Mouse (Mus musculus) fibroblast of lung, adult 2 months (primary cell): ENCODE data around the gene Gon7.

ENCODE experiments used
- DNase-seq: peaks from one replicate; pipeline ENCODE4 v3.0.0-alpha.2; 2011; ENCODE audit warnings: low read depth

Gon7 gene

GRCm38 (mm10) chr12:102757689-102758402 lies at the start of gene Gon7, which contains the start of the genes Gm28051 and Ubr7:
Gene Gon7, minus strand, starts transcription at chr12:102757803.
Gene Gm28051, minus strand, starts transcription at chr12:102757765.
Gene Ubr7, plus strand, starts transcription at chr12:102757967.
- peak; percentile 85 for DNase-seq

GRCm38 (mm10) chr12:102799528-102799927 lies 41.9 kb upstream of the Gon7 start:
- no peak for DNase-seq

- no peak for DNase-seq
These were observed 30.3 kb upstream of the Gon7 start for GRCm38 (mm10) chr12:102787927-102788326.

- no peak for DNase-seq
These were observed 28.0 kb upstream of the Gon7 start for GRCm38 (mm10) chr12:102785593-102785985.

- no peak for DNase-seq
These were observed 27.4 kb upstream of the Gon7 start for GRCm38 (mm10) chr12:102784899-102785592.

GRCm38 (mm10) chr12:102782841-102783240 lies 25.2 kb upstream of the Gon7 start:
- no peak for DNase-seq

- no peak for DNase-seq
These were observed 21.8 kb upstream of the Gon7 start for GRCm38 (mm10) chr12:102779452-102779851.

GRCm38 (mm10) chr12:102778151-102778550 lies 20.5 kb upstream of the Gon7 start:
- no peak for DNase-seq

GRCm38 (mm10) chr12:102776035-102776434 lies 18.4 kb upstream of the Gon7 start:
- no peak for DNase-seq

- DNase-seq = no peak
These were observed 15.1 kb upstream of the Gon7 start for GRCm38 (mm10) chr12:102772676-102773075.

- DNase-seq = no peak
These were observed 14.0 kb upstream of the Gon7 start for GRCm38 (mm10) chr12:102771601-102772000.

- DNase-seq = no peak
These were observed 11.4 kb upstream of the Gon7 start for GRCm38 (mm10) chr12:102769000-102769399.

GRCm38 (mm10) chr12:102763696-102764095 lies 6.1 kb upstream of the Gon7 start:
- no peak for DNase-seq

- DNase-seq = no peak
These were observed 4.1 kb upstream of the Gon7 start for GRCm38 (mm10) chr12:102761668-102762067.

GRCm38 (mm10) chr12:102758936-102759335 lies 1.3 kb upstream of the Gon7 start:
- DNase-seq = no peak

- DNase-seq = no peak
These were observed 777 bp upstream of the Gon7 start, which contains the start of gene Gm20604 for GRCm38 (mm10) chr12:102758403-102758756. Gene Gm20604, minus strand, starts transcription at chr12:102758672.

GRCm38 (mm10) chr12:102757055-102757688 lies 431 bp downstream of the Gon7 start:
- DNase-seq = no peak

GRCm38 (mm10) chr12:102756304-102756703 lies 1.3 kb downstream of the Gon7 start:
- no peak for DNase-seq

GRCm38 (mm10) chr12:102748256-102748655 lies 9.3 kb downstream of the Gon7 start:
- no peak for DNase-seq

- no peak for DNase-seq
These were observed 12.8 kb downstream of the Gon7 start for GRCm38 (mm10) chr12:102744839-102745238.

GRCm38 (mm10) chr12:102743589-102744574 lies 13.7 kb downstream of the Gon7 start, which contains the start of the genes Moap1 and Tmem251:
Gene Moap1, minus strand, starts transcription at chr12:102743661.
Gene Tmem251, plus strand, starts transcription at chr12:102743762.
- no peak for DNase-seq
